Mouse (Mus musculus) ovary, postnatal 36 days (tissue): ENCODE results near the gene Gm10073.
A peak's percentile ranks its signal among the peaks of the same experiment; 100 is the strongest.
"Not testable (repeated sequence)": the region's sequence is repeated elsewhere in the genome, so short reads cannot be mapped to it uniquely, and the experiment has no call there.

Experiments used
- DNase-seq: peaks from one replicate; pipeline ENCODE4 v3.0.0; 2022; ENCODE audit warnings: low spot score, mixed read lengths

The Gm10073 gene

GRCm38 (mm10) chr8:106597067-106597466, 23.8 kb upstream of the Gm10073 start:
- no peak for DNase-seq

GRCm38 (mm10) chr8:106595623-106596022, 22.4 kb upstream of the Gm10073 start:
- DNase-seq: not testable (repeated sequence)

- no peak for DNase-seq
Measured at GRCm38 (mm10) chr8:106592458-106592857, 19.2 kb upstream of the Gm10073 start.

GRCm38 (mm10) chr8:106588443-106589431, 15.5 kb upstream of the Gm10073 start:
- DNase-seq: no peak

GRCm38 (mm10) chr8:106586896-106587295, 13.6 kb upstream of the Gm10073 start:
- no peak for DNase-seq

- DNase-seq: no peak
Measured at GRCm38 (mm10) chr8:106585671-106586037, 12.4 kb upstream of the Gm10073 start.

- DNase-seq: no peak
Measured at GRCm38 (mm10) chr8:106584942-106585670, 11.8 kb upstream of the Gm10073 start.

GRCm38 (mm10) chr8:106581344-106582088, 8.3 kb upstream of the Gm10073 start:
- DNase-seq: no peak

GRCm38 (mm10) chr8:106579510-106579909, 6.2 kb upstream of the Gm10073 start:
- no peak for DNase-seq

GRCm38 (mm10) chr8:106576849-106577555, 3.7 kb upstream of the Gm10073 start:
- DNase-seq: no peak

- DNase-seq: no peak
Measured at GRCm38 (mm10) chr8:106574283-106574682, 1.0 kb upstream of the Gm10073 start.

- DNase-seq: not testable (repeated sequence)
Measured at GRCm38 (mm10) chr8:106572175-106572574, 1.1 kb downstream of the Gm10073 start.

GRCm38 (mm10) chr8:106571551-106572172, 1.6 kb downstream of the Gm10073 start:
- no peak for DNase-seq

- DNase-seq: no peak
Measured at GRCm38 (mm10) chr8:106570386-106570785, 2.9 kb downstream of the Gm10073 start.

GRCm38 (mm10) chr8:106569006-106569405, 4.3 kb downstream of the Gm10073 start:
- DNase-seq: no peak

- no peak for DNase-seq
Measured at GRCm38 (mm10) chr8:106563691-106564182, 9.5 kb downstream of the Gm10073 start.

GRCm38 (mm10) chr8:106561097-106561865, 12.0 kb downstream of the Gm10073 start:
- peak; percentile 70 for DNase-seq

- DNase-seq: no peak
Measured at GRCm38 (mm10) chr8:106559844-106560243, 13.4 kb downstream of the Gm10073 start.

GRCm38 (mm10) chr8:106556068-106556645, 17.1 kb downstream of the Gm10073 start:
- DNase-seq: no peak

- DNase-seq: no peak
Measured at GRCm38 (mm10) chr8:106554011-106554410, 19.2 kb downstream of the Gm10073 start.
